Mouse (Mus musculus): ENCODE measurements around the gene Zcchc13. TPM values are rescaled to one million over a fixed set of nuclear protein-coding genes. Genes with fewer than 3 reads are reported as not detected.
A peak's percentile ranks its signal among the peaks of the same experiment; 100 is the strongest.
"Not testable (repeated sequence)": the region's sequence is repeated elsewhere in the genome, so short reads cannot be mapped to it uniquely, and the experiment has no call there.

The Zcchc13 gene
- polyA plus RNA-seq, 1 experiment from 2014 or later = not detected

DNA sequence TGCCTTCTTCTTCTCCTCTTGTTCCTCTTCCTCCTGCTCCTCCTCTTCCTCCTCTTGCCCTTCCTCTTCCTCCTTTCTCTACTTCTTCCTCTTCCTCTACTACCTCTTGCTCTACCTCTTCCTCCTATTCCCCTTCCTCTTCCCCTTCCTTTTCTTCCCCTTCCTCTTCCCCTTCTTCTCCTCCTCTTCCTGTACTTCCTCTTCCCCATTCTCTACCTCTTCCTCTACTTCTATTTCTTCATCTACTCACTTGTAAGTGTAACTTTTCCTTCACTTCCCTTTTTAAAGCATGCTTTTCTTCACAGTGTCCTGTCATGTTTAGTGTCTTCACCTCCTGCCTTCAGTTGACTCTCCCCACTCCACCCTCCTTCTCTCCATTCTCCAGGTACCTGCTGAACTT lies 3.5 kb downstream of the Zcchc13 start:
- ATAC-seq = no peak
- Histone ChIP-seq H3K27ac (ENCODE audit: low read depth, low read length) (no peak overlapping the region), H3K36me3 (ENCODE audit: control insufficient read depth, insufficient read depth) (no peaks in the 10 kb centered on the region), H3K4me1 (replicated peaks; ENCODE audit: control insufficient read depth, insufficient read depth, low read length) (no peaks in the 10 kb centered on the region), H3K27me3 (replicated peaks; ENCODE audit: control insufficient read depth, insufficient read depth, low read length) (no peaks in the 10 kb centered on the region), H3K9me3 (ENCODE audit: control insufficient read depth) (no peaks in the 10 kb centered on the region), H3K9ac (ENCODE audit: low read depth, low read length) (no peak overlapping the region), H3K4me2 (replicated peaks; ENCODE audit: low read depth) (no peak overlapping the region), H3K4me3 (ENCODE audit: low read depth, low read length) (no peak overlapping the region)
- TF ChIP-seq CTCF (IDR thresholded peaks at IDR 0.05; ENCODE audit: low read depth) = no peak

DNA sequence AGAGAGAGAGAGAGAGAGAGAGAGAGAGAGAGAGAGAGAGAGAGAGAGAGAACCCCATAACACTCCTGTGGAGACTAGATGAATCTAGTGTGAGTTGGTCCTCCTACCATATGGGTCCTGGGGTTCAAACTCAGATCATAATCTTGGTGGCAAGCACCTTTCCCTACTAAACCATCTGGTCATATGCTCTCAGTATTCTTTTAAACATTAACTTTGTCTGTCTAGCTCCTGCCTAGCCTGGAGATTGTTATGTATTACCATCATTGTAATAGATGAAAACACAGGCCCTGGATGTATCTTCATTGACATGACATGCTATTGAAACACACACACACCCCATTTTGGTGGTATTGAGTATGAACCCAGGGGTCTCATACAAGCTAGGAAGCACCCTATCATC lies 5.6 kb downstream of the Zcchc13 start:
- H3K4me1 ChIP-seq (replicated peaks; ENCODE audit: control insufficient read depth, insufficient read depth, low read length) = no peaks in the 10 kb centered on the region
- no peak overlapping the region for H3K4me2 ChIP-seq (replicated peaks; ENCODE audit: low read depth)
- no peak overlapping the region for H3K4me3 ChIP-seq (ENCODE audit: low read depth, low read length)
- H3K9me3 ChIP-seq (ENCODE audit: control insufficient read depth) = no peaks in the 10 kb centered on the region
- ATAC-seq = no peak
- no peak overlapping the region for H3K9ac ChIP-seq (ENCODE audit: low read depth, low read length)
- H3K36me3 ChIP-seq (ENCODE audit: control insufficient read depth, insufficient read depth) = no peaks in the 10 kb centered on the region
- no peaks in the 10 kb centered on the region for H3K27me3 ChIP-seq (replicated peaks; ENCODE audit: control insufficient read depth, insufficient read depth, low read length)
- no peak for TF ChIP-seq CTCF (IDR thresholded peaks at IDR 0.05; ENCODE audit: low read depth)
- no peak overlapping the region for H3K27ac ChIP-seq (ENCODE audit: low read depth, low read length)

DNA sequence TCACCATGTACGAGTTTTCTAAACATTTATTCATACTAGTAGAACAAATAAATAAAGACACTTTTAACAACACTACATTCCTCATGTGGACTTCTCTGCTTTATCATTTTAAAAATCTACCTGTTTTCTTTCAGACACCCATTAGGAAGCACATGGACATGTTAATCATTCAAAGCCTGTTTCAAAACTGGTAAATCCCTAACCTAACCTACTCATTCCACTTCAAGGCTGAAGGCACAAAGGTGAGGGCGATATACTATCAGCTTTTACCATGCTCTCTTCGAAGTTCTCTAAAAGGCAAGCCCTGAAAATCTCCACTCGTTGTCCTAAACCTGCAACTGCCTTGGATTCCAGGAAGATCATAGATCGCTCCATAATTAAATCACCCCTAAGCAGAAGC lies 8.2 kb downstream of the Zcchc13 start:
- H3K36me3 ChIP-seq (ENCODE audit: control insufficient read depth, insufficient read depth) = no peaks in the 10 kb centered on the region
- H3K27ac ChIP-seq (ENCODE audit: low read depth, low read length) = no peak overlapping the region
- no peak overlapping the region for H3K4me2 ChIP-seq (replicated peaks; ENCODE audit: low read depth)
- ATAC-seq = no peak
- no peak overlapping the region for H3K4me3 ChIP-seq (ENCODE audit: low read depth, low read length)
- H3K9ac ChIP-seq (ENCODE audit: low read depth, low read length) = no peak overlapping the region
- no peaks in the 10 kb centered on the region for H3K4me1 ChIP-seq (replicated peaks; ENCODE audit: control insufficient read depth, insufficient read depth, low read length)
- WGBS = 70% methylated on average over 5 of the region's 5 CpGs
- no peaks in the 10 kb centered on the region for H3K9me3 ChIP-seq (ENCODE audit: control insufficient read depth)
- H3K27me3 ChIP-seq (replicated peaks; ENCODE audit: control insufficient read depth, insufficient read depth, low read length) = no peaks in the 10 kb centered on the region
- TF ChIP-seq CTCF (IDR thresholded peaks at IDR 0.05; ENCODE audit: low read depth) = no peak

DNA sequence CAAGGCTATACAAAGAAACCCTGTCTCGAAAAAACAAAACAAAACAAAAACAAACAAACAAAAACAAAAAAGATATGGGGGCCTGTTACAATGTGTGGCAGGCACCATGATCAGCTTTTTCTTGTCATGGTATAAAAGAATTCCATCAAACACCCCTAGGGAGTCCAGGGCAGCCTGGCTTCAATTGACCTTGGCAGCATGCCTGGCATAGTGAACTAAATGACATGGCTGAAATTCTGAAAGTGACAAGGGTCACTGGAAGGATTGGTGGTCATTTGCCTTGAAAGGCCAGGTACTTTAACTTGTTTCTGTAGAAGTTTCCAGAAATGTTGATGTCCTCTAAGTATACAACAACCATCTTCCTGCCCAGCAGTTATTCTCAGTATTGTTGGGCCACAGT lies 13.9 kb downstream of the Zcchc13 start:
- Histone ChIP-seq H3K36me3 (ENCODE audit: control insufficient read depth, insufficient read depth) (no peaks in the 10 kb centered on the region), H3K9me3 (ENCODE audit: control insufficient read depth) (no peaks in the 10 kb centered on the region), H3K4me1 (replicated peaks; ENCODE audit: control insufficient read depth, insufficient read depth, low read length) (no peaks in the 10 kb centered on the region), H3K27me3 (replicated peaks; ENCODE audit: control insufficient read depth, insufficient read depth, low read length) (no peaks in the 10 kb centered on the region), H3K27ac (ENCODE audit: low read depth, low read length) (no peak overlapping the region), H3K4me2 (replicated peaks; ENCODE audit: low read depth) (no peak overlapping the region), H3K4me3 (ENCODE audit: low read depth, low read length) (no peak overlapping the region), H3K9ac (ENCODE audit: low read depth, low read length) (no peak overlapping the region)
- WGBS = 69% methylated on average over 1 of the region's 1 CpGs
- ATAC-seq = no peak
- TF ChIP-seq CTCF (IDR thresholded peaks at IDR 0.05; ENCODE audit: low read depth) = no peak

DNA sequence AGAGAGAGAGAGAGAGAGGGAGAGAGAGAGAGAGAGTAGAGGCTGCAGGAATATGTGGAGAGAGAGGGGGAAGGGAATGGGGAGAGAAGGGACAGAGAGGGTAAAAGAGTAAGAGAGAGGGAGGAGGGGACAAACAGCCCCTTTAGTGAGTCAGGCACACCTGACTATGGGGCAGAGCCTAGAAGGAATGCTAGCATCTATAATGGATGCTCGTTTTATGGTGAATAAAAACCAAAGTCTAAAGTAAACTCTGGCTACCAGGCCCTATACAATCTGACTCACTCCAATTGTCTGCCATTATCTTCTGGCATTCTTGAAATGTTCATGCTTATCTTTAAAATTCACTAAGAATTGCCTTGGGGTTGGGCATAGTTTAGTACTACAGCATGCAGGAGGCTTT lies 21.7 kb downstream of the Zcchc13 start:
- Histone ChIP-seq H3K4me3 (ENCODE audit: low read depth, low read length) (no peak overlapping the region), H3K9ac (ENCODE audit: low read depth, low read length) (no peak overlapping the region), H3K27me3 (replicated peaks; ENCODE audit: control insufficient read depth, insufficient read depth, low read length) (no peaks in the 10 kb centered on the region), H3K9me3 (ENCODE audit: control insufficient read depth) (no peaks in the 10 kb centered on the region), H3K4me1 (replicated peaks; ENCODE audit: control insufficient read depth, insufficient read depth, low read length) (no peaks in the 10 kb centered on the region), H3K27ac (ENCODE audit: low read depth, low read length) (no peak overlapping the region), H3K36me3 (ENCODE audit: control insufficient read depth, insufficient read depth) (no peaks in the 10 kb centered on the region), H3K4me2 (replicated peaks; ENCODE audit: low read depth) (no peak overlapping the region)
- peak; percentile 64; the same call in 1 of the 2 replicates for ATAC-seq
- no peak for TF ChIP-seq CTCF (IDR thresholded peaks at IDR 0.05; ENCODE audit: low read depth)
- WGBS = 12% methylated on average over 1 of the region's 1 CpGs

DNA sequence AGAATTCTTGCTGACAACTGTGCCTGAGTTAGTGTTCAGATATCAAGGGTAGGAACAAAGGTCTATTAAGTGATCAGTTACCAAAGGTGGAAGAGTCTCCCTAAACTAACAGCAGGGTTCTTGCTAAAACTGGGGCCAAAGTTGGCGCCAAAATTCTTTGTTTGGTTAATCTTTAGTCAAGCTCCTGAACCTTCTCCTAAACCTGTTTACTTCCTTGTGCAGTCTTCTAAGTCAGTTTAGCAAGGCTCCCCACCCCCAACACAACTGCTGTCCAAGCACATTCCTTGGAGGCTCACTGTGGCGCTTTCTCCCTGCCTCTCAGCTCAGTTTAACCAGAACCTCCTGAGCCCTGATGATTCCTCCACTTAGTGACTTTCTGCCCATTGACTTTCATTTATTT lies 22.6 kb downstream of the Zcchc13 start:
- no peak overlapping the region for H3K4me3 ChIP-seq (ENCODE audit: low read depth, low read length)
- WGBS = 13% methylated on average over 2 of the region's 2 CpGs
- H3K27ac ChIP-seq (ENCODE audit: low read depth, low read length) = no peak overlapping the region
- no peak for TF ChIP-seq CTCF (IDR thresholded peaks at IDR 0.05; ENCODE audit: low read depth)
- no peak for ATAC-seq
- no peaks in the 10 kb centered on the region for H3K36me3 ChIP-seq (ENCODE audit: control insufficient read depth, insufficient read depth)
- H3K9me3 ChIP-seq (ENCODE audit: control insufficient read depth) = no peaks in the 10 kb centered on the region
- H3K9ac ChIP-seq (ENCODE audit: low read depth, low read length) = no peak overlapping the region
- no peak overlapping the region for H3K4me2 ChIP-seq (replicated peaks; ENCODE audit: low read depth)
- no peaks in the 10 kb centered on the region for H3K27me3 ChIP-seq (replicated peaks; ENCODE audit: control insufficient read depth, insufficient read depth, low read length)
- no peaks in the 10 kb centered on the region for H3K4me1 ChIP-seq (replicated peaks; ENCODE audit: control insufficient read depth, insufficient read depth, low read length)

DNA sequence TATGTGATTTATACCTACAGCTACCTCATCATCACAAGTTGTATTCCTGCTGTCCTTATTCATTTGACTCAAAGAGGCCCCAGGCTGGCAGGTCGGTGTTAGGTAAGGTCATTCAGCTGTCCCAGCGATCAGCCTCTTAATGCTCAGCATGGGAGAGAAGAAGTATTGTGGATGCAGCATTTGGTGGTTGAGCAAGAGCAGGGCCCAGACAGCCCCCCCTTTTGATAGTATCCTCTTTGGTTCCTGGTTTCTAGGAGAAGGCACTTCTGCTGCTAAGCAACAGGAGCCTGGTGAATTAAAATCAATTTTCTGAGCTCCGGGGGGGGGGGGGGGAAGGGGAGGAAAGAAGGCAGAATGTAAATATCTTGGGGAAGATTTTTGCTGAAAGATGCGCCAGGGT lies 28.6 kb downstream of the Zcchc13 start:
- Histone ChIP-seq H3K4me1 (replicated peaks; ENCODE audit: control insufficient read depth, insufficient read depth, low read length) (no peaks in the 10 kb centered on the region), H3K27ac (ENCODE audit: low read depth, low read length) (no peak overlapping the region), H3K4me2 (replicated peaks; ENCODE audit: low read depth) (no peak overlapping the region), H3K36me3 (ENCODE audit: control insufficient read depth, insufficient read depth) (no peaks in the 10 kb centered on the region), H3K27me3 (replicated peaks; ENCODE audit: control insufficient read depth, insufficient read depth, low read length) (no peaks in the 10 kb centered on the region; the same call in 1 of the 2 replicates), H3K9me3 (ENCODE audit: control insufficient read depth) (no peaks in the 10 kb centered on the region), H3K9ac (ENCODE audit: low read depth, low read length) (no peak overlapping the region), H3K4me3 (ENCODE audit: low read depth, low read length) (no peak overlapping the region)
- no peak for TF ChIP-seq CTCF (IDR thresholded peaks at IDR 0.05; ENCODE audit: low read depth)
- WGBS = 54% methylated on average over 4 of the region's 4 CpGs
- no peak for ATAC-seq

DNA sequence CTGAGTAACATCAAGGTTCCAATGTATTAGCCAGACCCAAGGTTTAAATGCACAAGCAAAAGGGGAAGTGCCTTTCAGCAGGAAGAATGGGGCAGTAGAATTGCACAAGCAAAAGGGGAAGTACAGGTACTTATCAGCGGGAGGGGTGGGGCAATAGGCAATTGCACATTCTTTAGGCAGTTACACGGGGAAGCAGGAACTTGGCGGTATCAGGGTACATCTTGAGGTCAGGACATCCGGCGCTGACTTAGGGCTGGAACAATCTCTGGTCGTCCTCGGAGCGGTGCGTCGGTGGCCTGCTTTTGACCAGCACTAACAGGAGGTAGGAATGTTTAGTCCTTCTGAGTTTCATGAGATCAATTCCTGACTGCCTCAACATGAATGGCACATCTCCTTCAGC lies 34.1 kb downstream of the Zcchc13 start:
- not testable (repeated sequence) for H3K9ac ChIP-seq (ENCODE audit: low read depth, low read length); H3K4me1 ChIP-seq (replicated peaks; ENCODE audit: control insufficient read depth, insufficient read depth, low read length); H3K27ac ChIP-seq (ENCODE audit: low read depth, low read length); H3K9me3 ChIP-seq (ENCODE audit: control insufficient read depth); ATAC-seq; H3K4me3 ChIP-seq (ENCODE audit: low read depth, low read length); H3K4me2 ChIP-seq (replicated peaks; ENCODE audit: low read depth); H3K27me3 ChIP-seq (replicated peaks; ENCODE audit: control insufficient read depth, insufficient read depth, low read length); H3K36me3 ChIP-seq (ENCODE audit: control insufficient read depth, insufficient read depth)
- 85% methylated on average over 10 of the region's 10 CpGs for WGBS
